Mouse (Mus musculus) ES-Bruce4 (cell line): Measurements from ENCODE around the gene Ckm.

Experiments used
- CTCF ChIP-seq: IDR thresholded peaks from one replicate; pipeline ENCODE4 v1.8.1; 2011; ENCODE audit warnings: low read depth, low read length
- EP300 ChIP-seq: IDR thresholded peaks from 2 replicates; pipeline ENCODE4 v1.6.1; 2011; ENCODE audit warnings: low read depth, low read length; ENCODE audit not compliant: insufficient read depth
- POLR2A ChIP-seq: IDR thresholded peaks from one replicate; pipeline ENCODE4 v1.8.1; 2011; ENCODE audit warnings: low read length; ENCODE audit not compliant: insufficient read depth

- TF ChIP-seq CTCF (no peak), POLR2A (no peak), EP300 (peak; percentile 33)
Observed at GRCm38 (mm10) chr7:19427999-19428650, 23.5 kb downstream of the Ckm start.
